Mouse (Mus musculus) megakaryocyte, embryonic 14.5 days (primary cell): ENCODE measurements around the gene Celf2. TPM values are rescaled to one million over a fixed set of nuclear protein-coding genes. Genes with fewer than 3 reads are reported as not detected.

Source experiments
- H3K27me3 ChIP-seq: replicated peaks from 2 replicates; pipeline ENCODE3; 2012; ENCODE audit warnings: inconsistent platforms
- H3K36me3 ChIP-seq: replicated peaks from 2 replicates; pipeline ENCODE3; 2012; ENCODE audit warnings: low read length, inconsistent platforms, mixed read lengths
- H3K4me1 ChIP-seq: 2 replicates; pipeline ENCODE4 v1.6.1; 2012; ENCODE audit warnings: inconsistent platforms
- H3K4me3 ChIP-seq: replicated peaks from 2 replicates; pipeline ENCODE3; 2012; ENCODE audit warnings: moderate library complexity, mild to moderate bottlenecking, inconsistent platforms
- H3K9me3 ChIP-seq: 2 replicates; pipeline ENCODE4 v1.6.1; 2012; ENCODE audit warnings: inconsistent platforms
- FLI1 ChIP-seq: IDR thresholded peaks from 2 replicates; pipeline ENCODE4 v1.6.1; 2012; ENCODE audit warnings: low read length, inconsistent platforms, mixed read lengths
- GATA1 ChIP-seq: IDR thresholded peaks from 3 replicates; pipeline ENCODE4 v1.6.1; 2012; ENCODE audit warnings: mixed read lengths, low read length, inconsistent platforms, borderline replicate concordance
- polyA plus RNA-seq: library from polyadenylated mRNA; stranded (reverse); fragments of >175 nt; gene quantifications from 2 replicates; pipeline ENCODE4 v1.2.3, GENCODE M21; 2012; ENCODE audit warnings: low replicate concordance; ENCODE audit not compliant: insufficient read depth

The Celf2 gene
- polyA plus RNA-seq, 1 experiment: 4.8 TPM

GRCm38 (mm10) chr2:6667611-6668010, 841.8 kb downstream of the Celf2 start:
- TF ChIP-seq FLI1 (no peak), GATA1 (no peak)
- Histone ChIP-seq H3K4me3 (no peak overlapping the region), H3K4me1 (peaks cover 38% of the 10 kb centered on the region), H3K36me3 (peaks cover 57% of the 10 kb centered on the region), H3K27me3 (no peaks in the 10 kb centered on the region), H3K9me3 (no peaks in the 10 kb centered on the region)

- Histone ChIP-seq H3K4me1 (peaks cover 23% of the 10 kb centered on the region), H3K36me3 (peaks cover 63% of the 10 kb centered on the region), H3K27me3 (no peaks in the 10 kb centered on the region), H3K9me3 (no peaks in the 10 kb centered on the region), H3K4me3 (no peak overlapping the region)
- TF ChIP-seq FLI1 (no peak), GATA1 (no peak)
Measured at GRCm38 (mm10) chr2:6659834-6660233, 849.5 kb downstream of the Celf2 start.

GRCm38 (mm10) chr2:6653719-6654118, 855.6 kb downstream of the Celf2 start:
- H3K4me1 ChIP-seq: peaks cover 71% of the 10 kb centered on the region
- H3K4me3 ChIP-seq: peak overlapping the region; percentile 20
- no peaks in the 10 kb centered on the region for H3K9me3 ChIP-seq
- H3K36me3 ChIP-seq: peaks cover 61% of the 10 kb centered on the region
- TF ChIP-seq GATA1 (no peak), FLI1 (no peak)
- H3K27me3 ChIP-seq: no peaks in the 10 kb centered on the region

GRCm38 (mm10) chr2:6651697-6652096, 857.7 kb downstream of the Celf2 start:
- Histone ChIP-seq H3K9me3 (no peaks in the 10 kb centered on the region), H3K36me3 (peaks cover 61% of the 10 kb centered on the region), H3K27me3 (no peaks in the 10 kb centered on the region), H3K4me1 (peaks cover 71% of the 10 kb centered on the region), H3K4me3 (no peak overlapping the region)
- TF ChIP-seq FLI1 (no peak), GATA1 (no peak)

- Histone ChIP-seq H3K4me3 (no peak overlapping the region), H3K27me3 (no peaks in the 10 kb centered on the region), H3K4me1 (peaks cover 63% of the 10 kb centered on the region), H3K9me3 (no peaks in the 10 kb centered on the region), H3K36me3 (peaks cover 77% of the 10 kb centered on the region)
- TF ChIP-seq FLI1 (no peak), GATA1 (no peak)
Measured at GRCm38 (mm10) chr2:6648877-6649276, 860.5 kb downstream of the Celf2 start.

- peaks cover 64% of the 10 kb centered on the region for H3K4me1 ChIP-seq
- peaks cover 62% of the 10 kb centered on the region for H3K36me3 ChIP-seq
- H3K9me3 ChIP-seq: no peaks in the 10 kb centered on the region
- H3K27me3 ChIP-seq: no peaks in the 10 kb centered on the region
- no peak for TF ChIP-seq GATA1
- no peak for TF ChIP-seq FLI1
- no peak overlapping the region for H3K4me3 ChIP-seq
Measured at GRCm38 (mm10) chr2:6647028-6647427, 862.3 kb downstream of the Celf2 start.

GRCm38 (mm10) chr2:6646325-6646724, 863.0 kb downstream of the Celf2 start:
- Histone ChIP-seq H3K4me1 (peaks cover 62% of the 10 kb centered on the region), H3K4me3 (no peak overlapping the region), H3K36me3 (peaks cover 55% of the 10 kb centered on the region), H3K9me3 (no peaks in the 10 kb centered on the region), H3K27me3 (no peaks in the 10 kb centered on the region)
- TF ChIP-seq FLI1 (no peak), GATA1 (no peak)

- Histone ChIP-seq H3K36me3 (peaks cover 36% of the 10 kb centered on the region), H3K9me3 (no peaks in the 10 kb centered on the region), H3K4me1 (peaks cover 73% of the 10 kb centered on the region), H3K4me3 (no peak overlapping the region), H3K27me3 (no peaks in the 10 kb centered on the region)
- no peak for TF ChIP-seq GATA1
- TF ChIP-seq FLI1: no peak
Measured at GRCm38 (mm10) chr2:6642222-6642850, 867.0 kb downstream of the Celf2 start.

GRCm38 (mm10) chr2:6639370-6639769, 870.0 kb downstream of the Celf2 start:
- H3K4me3 ChIP-seq: no peak overlapping the region
- H3K9me3 ChIP-seq: no peaks in the 10 kb centered on the region
- peaks cover 29% of the 10 kb centered on the region for H3K36me3 ChIP-seq
- no peaks in the 10 kb centered on the region for H3K27me3 ChIP-seq
- TF ChIP-seq GATA1 (no peak), FLI1 (no peak)
- peaks cover 79% of the 10 kb centered on the region for H3K4me1 ChIP-seq

- peaks cover 35% of the 10 kb centered on the region for H3K36me3 ChIP-seq
- H3K4me1 ChIP-seq: peaks cover 68% of the 10 kb centered on the region
- TF ChIP-seq GATA1 (no peak), FLI1 (no peak)
- H3K4me3 ChIP-seq: no peak overlapping the region
- no peaks in the 10 kb centered on the region for H3K27me3 ChIP-seq
- no peaks in the 10 kb centered on the region for H3K9me3 ChIP-seq
Measured at GRCm38 (mm10) chr2:6637147-6637546, 872.2 kb downstream of the Celf2 start.

- Histone ChIP-seq H3K27me3 (no peaks in the 10 kb centered on the region), H3K4me3 (no peak overlapping the region), H3K4me1 (peaks cover 55% of the 10 kb centered on the region), H3K9me3 (no peaks in the 10 kb centered on the region), H3K36me3 (peaks cover 55% of the 10 kb centered on the region)
- no peak for TF ChIP-seq FLI1
- TF ChIP-seq GATA1: no peak
Measured at GRCm38 (mm10) chr2:6634899-6635298, 874.5 kb downstream of the Celf2 start.
